Mouse (Mus musculus): ENCODE results near the gene Wdr46.
"Not testable (repeated sequence)": the region's sequence is repeated elsewhere in the genome, so short reads cannot be mapped to it uniquely, and the experiment has no call there.

Gene Wdr46

GRCm38 (mm10) chr17:33940206-33940805 lies at the start of gene Wdr46, which contains the start of gene Pfdn6:
TSS of gene Wdr46 (plus strand) at chr17:33940660.
TSS of gene Pfdn6 (minus strand) at chr17:33940343.
- peak; percentile 68 to 82 for DNase-seq (ENCODE audit: low spot score in 2 of 2)

GRCm38 (mm10) chr17:33891357-33891756 lies 49.1 kb upstream of the Wdr46 start:
- DNase-seq (ENCODE audit: low spot score in 2 of 2): no peak

- not testable (repeated sequence) for DNase-seq (ENCODE audit: low spot score in 2 of 2)
Measured at GRCm38 (mm10) chr17:33891892-33892291, 48.6 kb upstream of the Wdr46 start.

- no peak for DNase-seq (ENCODE audit: low spot score in 2 of 2)
Measured at GRCm38 (mm10) chr17:33892429-33892828, 48.0 kb upstream of the Wdr46 start.

GRCm38 (mm10) chr17:33893011-33893410 lies 47.4 kb upstream of the Wdr46 start:
- DNase-seq (ENCODE audit: low spot score in 2 of 2): not testable (repeated sequence)

- no peak for DNase-seq (ENCODE audit: low spot score in 2 of 2)
Measured at GRCm38 (mm10) chr17:33897114-33897794, 43.2 kb upstream of the Wdr46 start.

- not testable (repeated sequence) for DNase-seq (ENCODE audit: low spot score in 2 of 2)
Measured at GRCm38 (mm10) chr17:33898193-33898592, 42.3 kb upstream of the Wdr46 start.

- no peak for DNase-seq (ENCODE audit: low spot score in 2 of 2)
Measured at GRCm38 (mm10) chr17:33899642-33900041, 40.8 kb upstream of the Wdr46 start.

- DNase-seq (ENCODE audit: low spot score in 2 of 2): no peak
Measured at GRCm38 (mm10) chr17:33900281-33900988, 40.0 kb upstream of the Wdr46 start.

- DNase-seq (ENCODE audit: low spot score in 2 of 2): no peak
Measured at GRCm38 (mm10) chr17:33900989-33901314, 39.5 kb upstream of the Wdr46 start.

- DNase-seq (ENCODE audit: low spot score in 2 of 2): no peak
Measured at GRCm38 (mm10) chr17:33901653-33902052, 38.8 kb upstream of the Wdr46 start.

- DNase-seq (ENCODE audit: low spot score in 2 of 2): no peak
Measured at GRCm38 (mm10) chr17:33902079-33902478, 38.4 kb upstream of the Wdr46 start.

- DNase-seq (ENCODE audit: low spot score in 2 of 2): no peak
Measured at GRCm38 (mm10) chr17:33902491-33902890, 38.0 kb upstream of the Wdr46 start.

GRCm38 (mm10) chr17:33903911-33904651 lies 36.4 kb upstream of the Wdr46 start:
- not testable (repeated sequence) for DNase-seq (ENCODE audit: low spot score in 2 of 2)

- not testable (repeated sequence) for DNase-seq (ENCODE audit: low spot score in 2 of 2)
Measured at GRCm38 (mm10) chr17:33904835-33905234, 35.6 kb upstream of the Wdr46 start, which contains the start of gene Platr17. TSS of gene Platr17 (plus strand) at chr17:33905135.

- no peak for DNase-seq (ENCODE audit: low spot score in 2 of 2)
Measured at GRCm38 (mm10) chr17:33908331-33909076, 32.0 kb upstream of the Wdr46 start.

GRCm38 (mm10) chr17:33909077-33909868 lies 31.2 kb upstream of the Wdr46 start, which contains the start of gene Daxx:
TSS of gene Daxx (plus strand) at chr17:33909414.
- DNase-seq (ENCODE audit: low spot score in 2 of 2): peak; percentile 99

GRCm38 (mm10) chr17:33909869-33910250 lies 30.6 kb upstream of the Wdr46 start:
- DNase-seq (ENCODE audit: low spot score in 2 of 2): no peak

GRCm38 (mm10) chr17:33910346-33911051 lies 30.0 kb upstream of the Wdr46 start:
- no peak for DNase-seq (ENCODE audit: low spot score in 2 of 2)

All from spleen, postnatal 14 days (tissue).